Mouse (Mus musculus) E14TG2a.4 (cell line): ENCODE measurements around the gene Olfr609.
"Not testable (repeated sequence)": the region's sequence is repeated elsewhere in the genome, so short reads cannot be mapped to it uniquely, and the experiment has no call there.

ENCODE experiments used
- CTCF ChIP-seq: conservative IDR thresholded peaks from 2 replicates; pipeline ENCODE4 v1.5.1; 2014; ENCODE audit warnings: low read length
- NANOG ChIP-seq: IDR thresholded peaks from 2 replicates; pipeline ENCODE4 v1.6.1; 2014; ENCODE audit warnings: borderline replicate concordance, low read length, mixed read lengths
- POU5F1 ChIP-seq: IDR thresholded peaks from 2 replicates; pipeline ENCODE4 v1.6.1; 2014; ENCODE audit warnings: low read length, borderline replicate concordance

GRCm38 (mm10) chr7:103520746-103521145 lies 22.9 kb upstream of the Olfr609 start, which contains the start of gene Olfr611:
- not testable (repeated sequence) for TF ChIP-seq CTCF, NANOG, POU5F1
